Mouse (Mus musculus) midbrain, postnatal 0 days (tissue): ENCODE data around the gene Agbl4. TPM values are rescaled to one million over a fixed set of nuclear protein-coding genes. Genes with fewer than 3 reads are reported as not detected.
A peak's percentile ranks its signal among the peaks of the same experiment; 100 is the strongest.

Experiments
- ATAC-seq: fragments of 200-750 bp; cut with Nextera tagmentation; 2 replicates; pipeline ENCODE4 v1.8.0; 2017; ENCODE audit warnings: moderate number of reproducible peaks, mild to moderate bottlenecking, moderate TSS enrichment, moderate library complexity; ENCODE audit not compliant: low FRiP score
- DNase-seq: peaks from one replicate; pipeline ENCODE4 v3.0.0-alpha.2; 2015; ENCODE audit warnings: low spot score
- H3K27ac ChIP-seq: fragments of 300-500 bp; sonication (generic); 2 replicates; pipeline ENCODE4 v1.5.1; 2014; ENCODE audit warnings: low read depth, mild to moderate bottlenecking, low read length, mixed read lengths
- H3K27me3 ChIP-seq: fragments of 300-500 bp; sonication (generic); 2 replicates; pipeline ENCODE4 v1.6.1; 2014; ENCODE audit warnings: low read length, control low read depth, mixed read lengths; ENCODE audit not compliant: insufficient read depth
- H3K36me3 ChIP-seq: fragments of 300-500 bp; sonication (generic); 2 replicates; pipeline ENCODE4 v1.6.1; 2014; ENCODE audit warnings: low read length, control low read depth, mixed read lengths; ENCODE audit not compliant: insufficient read depth
- H3K4me1 ChIP-seq: fragments of 300-500 bp; sonication (generic); 2 replicates; pipeline ENCODE4 v1.6.1; 2014; ENCODE audit warnings: mild to moderate bottlenecking, control low read depth, antibody characterized with exemption, low read length, mixed read lengths; ENCODE audit not compliant: insufficient read depth
- H3K4me2 ChIP-seq: fragments of 300-500 bp; sonication (generic); 2 replicates; pipeline ENCODE4 v1.6.1; 2014; ENCODE audit warnings: low read depth, mild to moderate bottlenecking, low read length, mixed read lengths; ENCODE audit not compliant: poor library complexity, severe bottlenecking
- H3K4me3 ChIP-seq: fragments of 300-500 bp; sonication (generic); 2 replicates; pipeline ENCODE4 v1.5.1; 2014; ENCODE audit warnings: low read depth, mild to moderate bottlenecking, low read length, moderate library complexity
- H3K9ac ChIP-seq: fragments of 300-500 bp; sonication (generic); replicated peaks from 2 replicates; pipeline ENCODE4 v1.6.1; 2014; ENCODE audit warnings: mild to moderate bottlenecking, low read length, moderate library complexity, mixed read lengths; ENCODE audit not compliant: poor library complexity, severe bottlenecking
- H3K9me3 ChIP-seq: fragments of 300-500 bp; sonication (generic); 2 replicates; pipeline ENCODE4 v1.6.1; 2016; ENCODE audit warnings: low read length, control low read depth
- CTCF ChIP-seq: IDR thresholded peaks from 2 replicates; pipeline ENCODE4 v1.5.1; 2016; ENCODE audit warnings: antibody characterized with exemption, mild to moderate bottlenecking
- WGBS: fragments of 180-500 bp; shearing (Covaris S2); extraction: QIAGEN DNeasy Blood & Tissue Kit; methylation state at CpG from one replicate; pipeline ENCODE4 v1.1.7; 2014; 5-methylcytosine and 5-hydroxymethylcytosine counted together
- polyA plus RNA-seq: library from polyadenylated mRNA; unstranded; fragments of >200 nt; fragmentation: Nextera tagmentation; extraction: Ambion mirVana; gene quantifications from 2 replicates; pipeline ENCODE4 v1.2.1, GENCODE M21; 2015
- total RNA-seq: library from RNA; depleted of rRNA; stranded (reverse); fragments of >200 nt; gene quantifications from 2 replicates; pipeline ENCODE4 v1.2.3, GENCODE M21; 2014

Gene Agbl4
- total and polyA plus RNA-seq, 2 experiments from 2014 or later: 5.0 to 9.2 TPM

DNA sequence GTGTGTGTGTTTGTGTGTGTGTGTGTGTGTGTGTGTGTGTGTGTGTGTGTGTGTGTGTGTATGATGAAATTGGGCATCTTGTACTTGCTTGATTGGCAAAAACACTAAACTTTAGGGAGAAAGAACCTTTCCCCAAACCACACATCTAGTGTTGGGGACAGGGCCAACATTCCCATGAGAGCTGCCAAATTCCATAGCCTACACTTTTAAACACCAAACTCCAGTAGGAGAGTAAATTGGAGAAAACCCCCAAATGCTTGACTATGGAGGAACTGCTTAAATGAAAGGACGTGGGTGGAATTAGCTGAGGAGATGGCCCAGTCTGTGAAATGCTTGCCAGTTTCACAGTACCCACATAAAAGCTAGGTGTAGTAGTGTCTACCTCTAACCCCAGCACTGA lies 1235.2 kb downstream of the Agbl4 start:
- DNase-seq (no peak), ATAC-seq (no peak)
- H3K27me3 ChIP-seq: no peaks in the 10 kb centered on the region
- H3K4me3 ChIP-seq: no peak overlapping the region
- no peaks in the 10 kb centered on the region for H3K4me1 ChIP-seq
- H3K9me3 ChIP-seq: no peaks in the 10 kb centered on the region
- 79% methylated on average over 1 of the region's 1 CpGs for WGBS
- no peak overlapping the region for H3K27ac ChIP-seq
- TF ChIP-seq CTCF: no peak
- no peaks in the 10 kb centered on the region for H3K36me3 ChIP-seq
- H3K9ac ChIP-seq: no peak overlapping the region
- H3K4me2 ChIP-seq: no peak overlapping the region

GRCm38 (mm10) chr4:111635538-111636124 lies 1238.2 kb downstream of the Agbl4 start:
- Histone ChIP-seq H3K4me1 (no peaks in the 10 kb centered on the region), H3K27ac (no peak overlapping the region), H3K27me3 (no peaks in the 10 kb centered on the region), H3K4me3 (no peak overlapping the region), H3K9ac (no peak overlapping the region), H3K9me3 (no peaks in the 10 kb centered on the region), H3K36me3 (no peaks in the 10 kb centered on the region), H3K4me2 (no peak overlapping the region)
- TF ChIP-seq CTCF: no peak
- 71% methylated on average over 3 of the region's 3 CpGs for WGBS
- ATAC-seq (no peak), DNase-seq (peak; percentile 49)

DNA sequence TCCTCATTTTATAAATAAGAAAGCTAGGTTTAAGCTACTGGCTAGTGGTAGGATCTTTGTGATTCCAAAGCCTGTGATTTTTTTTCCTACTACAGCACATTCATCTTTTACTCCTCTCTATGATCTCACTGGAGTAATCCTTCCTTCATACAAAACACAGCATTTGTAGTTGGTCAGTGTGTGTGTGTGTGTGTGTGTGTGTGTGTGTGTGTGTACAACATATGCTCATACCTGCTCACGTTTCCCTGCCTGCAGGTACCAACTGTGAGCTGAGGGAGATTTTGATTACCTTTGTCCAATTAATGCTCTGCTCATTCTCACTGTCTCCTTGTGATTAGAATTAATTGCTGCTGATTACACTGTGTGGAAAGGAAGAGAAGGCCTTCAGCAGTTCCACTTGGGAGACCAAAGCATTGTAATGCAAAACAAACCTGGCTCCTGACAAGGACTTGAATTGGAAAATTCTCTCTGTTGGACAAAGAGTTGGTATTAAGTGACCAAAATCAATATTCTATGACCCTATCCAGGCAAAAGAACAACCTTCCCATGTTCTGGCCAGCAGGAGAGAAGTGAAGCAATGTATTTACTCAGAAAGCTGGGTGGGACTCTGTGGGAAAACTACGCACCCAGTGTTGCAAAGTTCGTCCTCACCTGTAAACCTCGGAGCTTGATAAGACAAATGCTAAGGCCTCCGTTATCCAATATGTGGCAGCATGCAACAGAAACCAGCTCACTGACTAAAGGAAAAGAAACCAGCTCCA lies 1241.7 kb downstream of the Agbl4 start:
- no peak for TF ChIP-seq CTCF
- peak; percentile 55; the same call in 1 of the 2 replicates for ATAC-seq
- Histone ChIP-seq H3K4me1 (no peaks in the 10 kb centered on the region), H3K27me3 (no peaks in the 10 kb centered on the region), H3K9ac (no peak overlapping the region), H3K27ac (no peak overlapping the region), H3K4me3 (no peak overlapping the region), H3K36me3 (no peaks in the 10 kb centered on the region), H3K9me3 (no peaks in the 10 kb centered on the region), H3K4me2 (no peak overlapping the region)
- peak; percentile 17 for DNase-seq
- WGBS: 75% methylated on average over 5 of the region's 5 CpGs

DNA sequence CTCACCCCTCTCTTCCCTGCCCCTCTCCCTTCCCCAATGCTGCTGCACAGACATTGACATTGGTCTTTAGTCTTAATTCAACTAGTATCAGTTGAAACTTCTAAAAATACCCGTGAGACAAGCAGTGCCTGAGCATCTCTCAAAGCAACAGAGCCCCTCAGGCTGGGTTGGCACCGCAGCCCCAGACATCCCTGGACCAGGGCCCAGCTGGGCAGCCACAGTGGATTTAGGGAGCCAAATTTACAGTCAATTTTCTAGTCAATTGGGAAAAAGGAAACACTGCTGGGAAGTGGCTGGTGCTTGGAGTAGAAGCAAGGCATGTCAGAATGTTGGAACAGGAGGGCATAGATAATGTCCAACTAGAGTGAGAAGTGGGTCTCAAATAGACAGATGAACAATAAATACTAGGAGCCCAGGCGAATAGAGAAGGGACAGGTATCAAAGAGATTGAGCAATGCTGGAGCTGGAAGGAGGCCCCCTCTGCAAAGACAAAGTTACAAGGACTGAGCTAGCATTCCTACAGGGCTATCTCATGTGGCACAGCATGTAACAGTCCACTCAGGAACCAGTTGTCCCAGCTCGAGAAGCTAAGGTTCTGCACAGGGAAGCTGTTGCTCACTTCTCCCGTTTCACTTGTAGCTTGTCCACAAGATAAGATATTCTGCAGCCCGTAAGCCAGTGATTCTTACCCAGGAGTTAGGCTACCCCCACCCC lies 1247.8 kb downstream of the Agbl4 start:
- WGBS: 64% methylated on average over 6 of the region's 6 CpGs
- TF ChIP-seq CTCF: no peak
- no peak overlapping the region for H3K27ac ChIP-seq
- no peaks in the 10 kb centered on the region for H3K36me3 ChIP-seq
- ATAC-seq: no peak; the same call in none of the 2 replicates
- no peaks in the 10 kb centered on the region for H3K9me3 ChIP-seq
- H3K9ac ChIP-seq: no peak overlapping the region
- H3K4me3 ChIP-seq: no peak overlapping the region
- peak; percentile 57 for DNase-seq
- H3K4me2 ChIP-seq: no peak overlapping the region
- no peaks in the 10 kb centered on the region for H3K4me1 ChIP-seq
- no peaks in the 10 kb centered on the region for H3K27me3 ChIP-seq

- peak; percentile 65 for DNase-seq
- no peaks in the 10 kb centered on the region for H3K36me3 ChIP-seq
- H3K27ac ChIP-seq: no peak overlapping the region
- peak; percentile 85 for TF ChIP-seq CTCF
- no peaks in the 10 kb centered on the region for H3K27me3 ChIP-seq
- H3K4me3 ChIP-seq: no peak overlapping the region
- H3K4me1 ChIP-seq: no peaks in the 10 kb centered on the region
- H3K9me3 ChIP-seq: no peaks in the 10 kb centered on the region
- ATAC-seq: peak; percentile 68
- H3K4me2 ChIP-seq: no peak overlapping the region
- 56% methylated on average over 1 of the region's 1 CpGs for WGBS
- no peak overlapping the region for H3K9ac ChIP-seq
These were observed 1248.3 kb downstream of the Agbl4 start for GRCm38 (mm10) chr4:111645831-111646166.

- Histone ChIP-seq H3K36me3 (no peaks in the 10 kb centered on the region), H3K27ac (no peak overlapping the region), H3K4me1 (no peaks in the 10 kb centered on the region), H3K4me2 (no peak overlapping the region), H3K9me3 (no peaks in the 10 kb centered on the region), H3K27me3 (no peaks in the 10 kb centered on the region), H3K4me3 (no peak overlapping the region), H3K9ac (no peak overlapping the region)
- DNase-seq (no peak), ATAC-seq (no peak)
- 82% methylated on average over 1 of the region's 1 CpGs for WGBS
- no peak for TF ChIP-seq CTCF
These were observed 1256.0 kb downstream of the Agbl4 start for GRCm38 (mm10) chr4:111653451-111653850.
